Mouse (Mus musculus) brain, adult 2 months (tissue): ENCODE data around the gene Espl1.

Experiments used
- DNase-seq: peaks from one replicate; pipeline ENCODE4 v3.0.0; 2011; ENCODE audit warnings: low read depth, low spot score

Espl1 gene

GRCm38 (mm10) chr15:102295633-102296367 lies at the start of gene Espl1:
Gene Espl1 (plus strand): TSS chr15:102296266.
- DNase-seq, result peak; percentile 95

- peak; percentile 96 for DNase-seq
These were observed 49.2 kb upstream of the Espl1 start for GRCm38 (mm10) chr15:102246866-102247251.

GRCm38 (mm10) chr15:102247252-102248130 lies 48.6 kb upstream of the Espl1 start:
- DNase-seq, result no peak

GRCm38 (mm10) chr15:102248131-102248811 lies 47.8 kb upstream of the Espl1 start:
- DNase-seq, result no peak

GRCm38 (mm10) chr15:102248812-102249191 lies 47.3 kb upstream of the Espl1 start:
- no peak for DNase-seq

- peak; percentile 34 for DNase-seq
These were observed 46.8 kb upstream of the Espl1 start for GRCm38 (mm10) chr15:102249251-102249691.

GRCm38 (mm10) chr15:102249967-102250366 lies 46.1 kb upstream of the Espl1 start:
- DNase-seq, result no peak

- DNase-seq, result no peak
These were observed 45.5 kb upstream of the Espl1 start for GRCm38 (mm10) chr15:102250521-102250920.

GRCm38 (mm10) chr15:102255547-102256255 lies 40.4 kb upstream of the Espl1 start:
- no peak for DNase-seq

GRCm38 (mm10) chr15:102256431-102257201 lies 39.5 kb upstream of the Espl1 start:
- no peak for DNase-seq

GRCm38 (mm10) chr15:102257202-102258075 lies 38.6 kb upstream of the Espl1 start, which contains the start of gene Rarg:
Gene Rarg (minus strand): TSS chr15:102257517.
- DNase-seq, result peak; percentile 71

- DNase-seq, result peak; percentile 81
These were observed 38.0 kb upstream of the Espl1 start for GRCm38 (mm10) chr15:102258076-102258470.

- DNase-seq, result no peak
These were observed 37.3 kb upstream of the Espl1 start for GRCm38 (mm10) chr15:102258581-102259253.

GRCm38 (mm10) chr15:102262582-102262981 lies 33.5 kb upstream of the Espl1 start:
- DNase-seq, result peak; percentile 82

- DNase-seq, result no peak
These were observed 33.0 kb upstream of the Espl1 start for GRCm38 (mm10) chr15:102263037-102263436.

- no peak for DNase-seq
These were observed 30.5 kb upstream of the Espl1 start for GRCm38 (mm10) chr15:102265548-102265947.

- no peak for DNase-seq
These were observed 25.6 kb upstream of the Espl1 start, which contains the start of gene Gm9918 for GRCm38 (mm10) chr15:102270274-102270960. Gene Gm9918 (plus strand): TSS chr15:102270563.

- no peak for DNase-seq
These were observed 24.6 kb upstream of the Espl1 start for GRCm38 (mm10) chr15:102271441-102271840.
